Mouse (Mus musculus): ENCODE data around the gene Nynrin.

The Nynrin gene

GRCm38 (mm10) chr14:55880982-55881381, 27.2 kb downstream of the Nynrin start:
- no peak for DNase-seq

DNA sequence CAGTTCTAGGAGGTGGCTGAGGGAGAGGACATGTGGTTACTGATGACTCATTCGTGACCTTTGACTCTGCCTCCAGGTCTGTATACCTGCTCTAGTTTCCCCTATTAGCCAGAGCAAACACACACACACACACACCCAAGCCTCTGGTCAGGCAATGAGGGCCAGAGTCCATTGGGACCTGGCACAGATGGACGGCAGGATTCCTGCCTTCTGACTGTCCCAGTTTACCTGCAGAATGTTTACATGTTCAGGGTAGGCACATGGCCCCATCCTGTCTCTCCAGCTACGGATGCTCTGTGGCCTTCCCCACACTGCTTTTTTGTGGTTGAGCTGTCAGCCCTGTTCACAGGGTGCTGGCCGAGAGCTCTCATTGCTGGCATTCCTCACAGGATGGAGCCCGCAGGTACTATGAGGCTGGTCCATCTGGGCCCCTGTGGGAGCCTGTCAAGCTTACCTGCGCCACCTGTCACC, 28.4 kb downstream of the Nynrin start:
- no peak for DNase-seq

DNA sequence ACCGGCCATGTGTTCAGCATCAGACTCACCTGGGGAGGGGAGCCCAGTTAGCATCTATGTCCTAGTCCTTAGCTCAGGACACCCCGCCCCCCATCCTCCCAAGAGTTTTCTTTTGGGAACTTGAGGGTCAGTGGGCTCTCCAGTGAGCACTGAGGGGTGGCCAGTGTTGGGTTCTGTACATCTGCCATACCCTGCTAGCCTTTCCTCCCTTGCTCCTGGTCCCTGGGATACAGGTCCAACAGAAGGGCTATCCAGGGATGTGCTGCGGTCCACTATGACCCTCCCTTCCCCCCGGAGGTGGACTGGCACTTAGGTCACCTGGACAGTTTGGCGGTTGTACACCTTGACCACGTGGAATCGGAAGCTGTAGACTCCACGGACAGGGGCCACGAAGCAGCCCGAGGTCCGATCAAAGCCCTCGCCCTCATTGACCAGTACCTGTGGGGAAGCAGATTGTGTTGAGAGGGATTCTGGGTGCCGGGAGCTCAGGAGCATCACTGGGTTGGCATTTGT, 29.4 kb downstream of the Nynrin start:
- DNase-seq = no peak

- no peak for DNase-seq
These were observed 29.9 kb downstream of the Nynrin start for GRCm38 (mm10) chr14:55883663-55884062.

- DNase-seq = peak; percentile 86
These were observed 30.4 kb downstream of the Nynrin start, which contains the start of gene Cbln3 for GRCm38 (mm10) chr14:55884166-55884565. Cbln3 (minus strand) TSS chr14:55884392.

- peak; percentile 96 for DNase-seq
These were observed 30.9 kb downstream of the Nynrin start, which contains the start of gene Khnyn for GRCm38 (mm10) chr14:55884713-55885113. Khnyn (plus strand) TSS chr14:55884947.

DNA sequence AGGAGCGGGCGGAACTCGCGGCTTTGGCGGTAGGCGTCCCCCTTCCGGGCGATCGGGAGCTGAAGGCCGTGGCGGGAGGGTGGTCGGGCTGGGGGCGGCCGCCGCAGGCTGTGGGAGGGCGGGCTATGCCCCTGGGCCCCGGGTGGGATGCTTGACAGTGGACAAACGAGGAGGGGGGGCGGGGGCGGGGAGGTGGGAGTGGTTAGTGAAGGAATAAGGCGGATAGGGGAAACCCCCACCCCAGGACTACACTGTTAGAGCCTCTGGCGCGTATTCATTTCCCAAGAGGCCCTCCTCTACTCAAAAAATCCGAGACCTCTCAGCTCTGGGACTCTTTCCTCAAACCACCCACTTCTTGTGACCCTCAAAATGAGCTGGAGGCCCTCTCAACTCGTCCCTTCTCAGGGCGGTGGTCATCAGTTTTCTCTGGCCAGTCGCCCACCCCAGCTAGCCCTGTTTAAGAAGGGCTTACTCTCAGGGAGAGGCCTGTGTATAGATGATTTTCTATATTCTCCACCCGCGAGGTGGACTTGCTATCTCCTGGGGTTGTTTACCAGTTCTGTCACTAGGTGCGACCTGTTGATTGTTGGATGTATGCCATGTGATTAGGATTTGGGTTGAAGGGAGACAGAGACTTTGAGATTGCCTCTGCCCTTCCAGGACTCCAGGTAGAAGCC, 31.4 kb downstream of the Nynrin start:
- no peak for DNase-seq

GRCm38 (mm10) chr14:55885791-55886271, 32.0 kb downstream of the Nynrin start:
- peak; percentile 72 for DNase-seq

DNA sequence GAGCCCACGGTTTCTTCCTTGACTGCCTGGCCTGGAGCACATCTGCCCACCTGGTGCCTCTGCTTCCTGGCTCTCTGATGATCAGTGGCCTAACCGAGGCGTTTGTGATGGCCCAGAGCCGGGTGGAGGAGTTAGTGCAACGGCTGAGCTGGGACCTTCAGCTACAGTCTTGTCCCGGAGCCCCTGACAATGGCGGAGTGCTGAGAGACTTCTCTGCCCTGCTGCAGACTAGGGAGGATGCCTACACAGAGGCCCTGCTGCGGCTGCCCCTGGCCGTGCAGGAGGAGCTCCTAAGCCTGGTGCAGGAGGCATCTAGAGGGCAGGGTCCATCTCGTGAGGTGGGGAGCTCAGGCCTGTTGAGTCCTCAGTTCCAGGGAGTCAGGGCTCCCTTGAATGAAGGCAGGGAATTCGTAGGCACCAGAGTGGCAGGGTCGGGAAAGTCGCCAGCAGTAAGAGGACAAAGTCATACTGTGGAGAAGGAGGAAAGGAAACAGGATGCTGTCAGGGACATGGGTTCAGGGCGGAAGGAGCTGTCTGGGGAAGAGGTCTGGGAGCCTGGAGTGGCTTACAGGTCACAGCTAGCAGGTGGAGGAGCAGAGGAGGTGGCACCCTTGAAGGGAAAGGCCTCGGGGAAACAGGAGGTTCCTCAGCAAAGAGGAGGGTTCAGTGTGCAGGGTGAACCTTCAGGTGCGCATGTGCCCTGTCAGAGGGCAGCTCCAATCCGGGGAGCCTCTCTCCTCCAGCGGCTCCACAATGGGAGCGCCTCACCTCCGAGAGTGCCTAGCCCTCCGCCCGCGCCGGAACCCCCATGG, 33.0 kb downstream of the Nynrin start:
- DNase-seq = no peak

DNA sequence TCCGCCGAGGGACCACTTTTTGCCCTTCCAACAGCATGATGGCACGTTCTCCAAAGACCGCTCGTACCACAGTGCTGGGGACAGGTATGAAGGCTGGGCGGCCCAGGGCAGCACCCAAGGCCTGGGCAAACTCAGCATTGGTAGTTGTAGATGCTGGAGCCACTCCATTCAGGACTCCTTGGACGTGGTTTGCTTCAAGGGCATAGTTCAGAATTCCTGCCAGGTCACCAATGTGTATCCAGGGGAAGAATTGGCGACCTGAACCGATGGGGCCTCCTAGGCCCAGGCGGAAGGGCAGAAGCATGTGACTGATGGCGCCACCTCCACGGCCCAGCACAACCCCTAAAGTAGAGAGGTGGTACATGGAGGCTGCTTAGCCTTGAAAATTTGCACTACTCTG, 43.9 kb downstream of the Nynrin start:
- no peak for DNase-seq

- DNase-seq = no peak
These were observed 45.1 kb downstream of the Nynrin start for GRCm38 (mm10) chr14:55898947-55899346.

DNA sequence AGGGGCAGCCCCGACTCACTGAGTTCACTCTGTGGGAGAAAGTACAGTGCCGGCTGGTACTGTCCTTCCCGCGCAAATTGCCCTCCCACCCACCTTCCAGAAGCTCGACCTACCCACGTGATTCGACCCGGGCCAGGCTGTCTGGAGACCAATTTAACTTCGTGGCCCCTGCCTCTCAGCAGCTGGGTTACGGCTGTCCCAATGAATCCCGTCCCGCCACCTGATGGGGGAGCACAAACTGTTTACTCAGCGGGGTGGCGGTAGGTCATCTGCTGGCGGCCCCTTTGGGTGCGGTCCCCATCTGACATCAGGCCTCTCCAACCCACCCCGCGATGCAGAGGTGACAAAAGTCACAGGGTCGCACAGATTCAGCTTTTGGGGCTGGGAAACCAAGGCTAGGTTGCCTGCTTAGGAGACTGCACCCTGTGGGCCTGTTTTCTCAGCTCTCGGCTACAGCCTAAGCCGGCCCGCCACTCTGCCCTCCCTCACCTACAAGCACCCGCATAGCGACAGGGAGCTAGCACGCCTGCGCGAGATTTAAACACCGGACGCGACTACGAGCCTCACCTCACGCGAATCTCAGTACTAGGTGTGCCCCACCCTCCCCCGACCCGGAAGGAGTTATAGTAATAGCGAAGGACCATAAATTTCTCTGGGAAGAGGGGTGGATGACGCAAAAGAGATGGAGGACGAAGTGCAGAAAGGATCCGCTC, 46.0 kb downstream of the Nynrin start, which contains the start of gene Sdr39u1:
Gene Sdr39u1 (minus strand): TSS at position 593 of the 713 bp plus-strand sequence.
- peak; percentile 92 for DNase-seq

- DNase-seq = no peak
These were observed 46.6 kb downstream of the Nynrin start for GRCm38 (mm10) chr14:55900414-55900755.

DNA sequence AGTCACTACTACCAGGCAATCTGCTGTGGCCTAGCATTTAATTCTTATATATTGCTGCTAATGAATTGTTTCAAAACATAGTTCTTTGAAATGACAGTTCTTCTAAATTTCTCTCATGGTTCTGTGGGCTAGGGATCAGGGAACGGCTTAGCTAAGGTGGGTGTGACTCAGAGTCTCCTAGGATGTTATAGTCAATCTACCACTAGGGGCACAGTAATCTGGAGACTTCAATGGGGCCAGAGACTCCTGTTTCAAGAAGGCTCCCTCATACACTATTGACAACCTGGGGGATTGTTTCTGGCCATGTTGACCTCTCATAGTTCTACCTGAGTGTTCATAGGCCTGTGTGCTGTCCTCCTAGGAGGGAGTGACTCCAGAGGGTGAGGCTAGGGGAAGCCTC, 51.7 kb downstream of the Nynrin start:
- DNase-seq = no peak

DNA sequence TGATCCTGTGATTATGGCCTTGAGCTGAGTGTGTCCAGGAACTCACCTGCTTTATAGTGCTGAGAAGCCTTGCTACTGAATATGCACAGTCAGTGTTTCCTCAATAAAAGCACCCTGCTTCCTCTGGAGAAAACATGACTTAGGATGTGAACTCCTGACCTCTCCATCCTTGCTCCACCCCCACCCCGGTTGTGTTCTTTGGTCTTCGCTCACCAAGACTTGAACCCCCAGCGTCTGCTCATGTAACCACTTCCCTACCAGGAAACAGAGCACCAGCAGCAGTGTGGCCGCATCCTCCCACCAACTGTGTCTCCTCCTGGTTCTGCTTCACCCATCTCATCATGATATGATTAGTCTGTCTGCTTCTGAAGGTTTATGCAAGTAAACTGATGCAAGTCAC, 59.6 kb downstream of the Nynrin start:
- DNase-seq = no peak

- peak; percentile 88 for DNase-seq
These were observed 64.7 kb downstream of the Nynrin start for GRCm38 (mm10) chr14:55918240-55919082.

- DNase-seq = no peak
These were observed 68.8 kb downstream of the Nynrin start for GRCm38 (mm10) chr14:55922475-55923232.

Measured in kidney, postnatal 10 days (tissue).